Mouse (Mus musculus): ENCODE data around the gene Mrpl52. TPM values are rescaled to one million over a fixed set of nuclear protein-coding genes. Genes with fewer than 3 reads are reported as not detected.

Gene Mrpl52
- total and polyA plus RNA-seq, 3 experiments: 469 to 473 TPM; not detected in 1

DNA sequence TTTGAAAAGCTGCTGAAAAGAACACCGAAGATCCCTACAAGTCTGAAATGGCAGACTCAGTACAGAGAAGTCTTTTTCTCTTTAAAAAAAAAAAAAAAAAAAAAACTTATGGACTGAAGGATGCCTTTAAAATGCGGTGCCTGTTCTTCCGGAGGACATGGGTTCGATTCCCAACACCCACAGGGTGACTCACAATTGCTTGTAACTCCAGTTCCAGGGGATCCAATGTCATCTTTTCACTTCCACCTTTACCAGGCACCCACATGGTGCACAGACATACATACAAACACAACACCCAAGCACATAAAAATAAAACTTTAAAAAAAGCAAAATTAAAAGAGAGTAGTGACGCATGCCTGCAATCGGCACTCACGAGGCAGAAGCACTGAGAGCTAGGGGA, 987 bp downstream of the Mrpl52 start:
- Histone ChIP-seq H3K9ac (ENCODE audit: control insufficient read depth, low read depth, low read length, poor library complexity, severe bottlenecking) (peak overlapping the region; percentile 94), H3K36me3 (ENCODE audit: control insufficient read depth in 1 of 2, insufficient read depth in 2 of 2, low read length in 2 of 2) (peaks cover 0 to 45% of the 10 kb centered on the region in 2 experiments; a peak in 2 of 4 replicates), H3K4me1 (ENCODE audit: control insufficient read depth in 1 of 2, insufficient read depth in 2 of 2, low read length in 2 of 2) (peaks cover 5 to 42% of the 10 kb centered on the region in 2 experiments; a peak in 3 of 4 replicates), H3K9me3 (replicated peaks; ENCODE audit: insufficient read depth, low read length) (no peaks in the 10 kb centered on the region), H3K27me3 (ENCODE audit: control insufficient read depth in 1 of 2, insufficient read depth in 2 of 2, low read length in 2 of 2) (no peaks in the 10 kb centered on the region), H3K79me2 (ENCODE audit: control insufficient read depth, insufficient read depth, low read length, poor library complexity) (peaks cover 39% of the 10 kb centered on the region), H3K4me3 (ENCODE audit: control insufficient read depth in 1 of 2, insufficient read depth in 1 of 2, low read depth in 2 of 2, low read length in 2 of 2) (peak overlapping the region; percentile 67 to 92), H3K27ac (ENCODE audit: control insufficient read depth, low read depth, low read length) (peak overlapping the region; percentile 100)
- TF ChIP-seq MYC (IDR thresholded peaks at IDR 0.05; ENCODE audit: low read depth, low read length) (0 out of 2 replicates have a peak, but pooled peaks have one; percentile 43), MXI1 (IDR thresholded peaks at IDR 0.05; ENCODE audit: low read depth, low read length) (no peak), ZNF384 (IDR thresholded peaks at IDR 0.05; ENCODE audit: low read depth, low read length) (peak; percentile 69; the same call in 1 of the 2 replicates)
- peak; percentile 70 for DNase-seq (ENCODE audit: low read depth, low spot score)

DNA sequence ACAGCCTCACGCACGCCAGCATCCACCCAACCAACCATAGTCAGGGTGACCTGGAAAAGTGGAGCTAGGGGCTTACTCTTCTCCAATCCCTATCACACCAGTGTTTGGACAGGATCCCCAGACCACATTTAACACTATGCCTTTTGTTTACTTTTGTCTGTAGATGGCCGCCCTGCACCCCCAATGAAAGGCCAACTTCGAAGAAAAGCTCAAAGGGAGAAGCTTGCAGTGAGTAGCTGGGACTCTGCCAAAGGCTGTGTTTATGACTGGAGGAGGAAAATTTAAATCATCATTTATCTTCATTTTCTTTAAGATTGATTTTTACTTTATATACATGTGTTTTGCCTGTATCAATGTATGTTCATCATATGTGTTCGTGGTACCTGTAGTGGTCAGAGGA, 1.7 kb downstream of the Mrpl52 start:
- H3K4me3 ChIP-seq (ENCODE audit: control insufficient read depth in 1 of 2, insufficient read depth in 1 of 2, low read depth in 2 of 2, low read length in 2 of 2): peak overlapping the region in 1 of 2 experiments; percentile 92; a peak in 1 of 4 replicates
- H3K27me3 ChIP-seq (ENCODE audit: control insufficient read depth in 1 of 2, insufficient read depth in 2 of 2, low read length in 2 of 2): no peaks in the 10 kb centered on the region
- H3K27ac ChIP-seq (ENCODE audit: control insufficient read depth, low read depth, low read length): peak overlapping the region; percentile 100
- DNase-seq (ENCODE audit: low read depth, low spot score): peak; percentile 51
- H3K9me3 ChIP-seq (replicated peaks; ENCODE audit: insufficient read depth, low read length): no peaks in the 10 kb centered on the region
- peak in 1 of 2 experiments; percentile 36; a peak in 1 of 4 replicates for TF ChIP-seq POLR2A (IDR thresholded peaks at IDR 0.05; ENCODE audit: control insufficient read depth in 1 of 2, insufficient read depth in 1 of 2, low read depth in 1 of 2, low read length in 2 of 2, poor library complexity in 1 of 2)
- no peak for TF ChIP-seq TAL1 (IDR thresholded peaks at IDR 0.05; ENCODE audit: low read length)
- no peak for TF ChIP-seq TBP (IDR thresholded peaks at IDR 0.05; ENCODE audit: low read depth, low read length)
- no peak for TF ChIP-seq MAX (IDR thresholded peaks at IDR 0.05; ENCODE audit: low read length)
- peaks cover 41% of the 10 kb centered on the region for H3K79me2 ChIP-seq (ENCODE audit: control insufficient read depth, insufficient read depth, low read length, poor library complexity)
- peak overlapping the region; percentile 94 for H3K9ac ChIP-seq (ENCODE audit: control insufficient read depth, low read depth, low read length, poor library complexity, severe bottlenecking)
- peaks cover 0 to 43% of the 10 kb centered on the region in 2 experiments; a peak in 2 of 4 replicates for H3K36me3 ChIP-seq (ENCODE audit: control insufficient read depth in 1 of 2, insufficient read depth in 2 of 2, low read length in 2 of 2)
- peaks cover 2 to 38% of the 10 kb centered on the region in 2 experiments; a peak in 3 of 4 replicates for H3K4me1 ChIP-seq (ENCODE audit: control insufficient read depth in 1 of 2, insufficient read depth in 2 of 2, low read length in 2 of 2)

DNA sequence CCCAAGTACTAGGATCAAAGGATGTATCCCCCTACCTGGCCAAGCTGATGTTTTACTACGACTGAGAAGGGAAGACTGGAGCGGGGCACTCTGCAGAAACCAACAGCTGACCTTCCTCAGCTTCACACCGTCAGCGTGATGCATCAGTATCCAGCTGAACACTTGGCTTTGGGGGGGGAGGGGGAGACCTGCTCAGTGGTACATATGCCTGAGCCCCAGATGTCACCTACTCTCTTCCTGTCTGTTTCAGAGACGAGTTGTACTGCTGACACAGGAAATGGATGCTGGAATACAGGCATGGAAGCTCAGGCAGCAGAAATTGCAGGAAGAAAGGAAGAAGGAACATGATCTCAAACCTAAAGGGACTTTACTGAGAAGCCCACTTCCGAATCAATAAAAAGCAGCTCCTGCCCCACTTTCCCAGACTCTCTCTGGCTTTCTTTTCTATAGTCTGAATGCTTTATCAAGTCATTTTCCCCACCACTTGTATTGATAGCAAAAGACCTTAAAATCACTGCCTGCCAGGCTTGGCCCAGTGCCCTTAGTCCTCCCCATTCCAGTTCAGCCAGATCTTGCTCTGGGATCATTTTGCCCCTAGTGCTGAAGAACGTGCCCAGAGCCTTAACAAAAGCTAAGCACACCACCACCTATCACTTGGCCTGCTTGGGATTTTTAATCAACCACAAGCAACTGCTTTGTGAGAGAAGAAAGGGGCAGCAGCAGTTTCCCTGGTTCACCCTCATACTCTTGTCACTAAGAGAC, 2.8 kb downstream of the Mrpl52 start:
- Histone ChIP-seq H3K79me2 (ENCODE audit: control insufficient read depth, insufficient read depth, low read length, poor library complexity) (peaks cover 37% of the 10 kb centered on the region), H3K9me3 (replicated peaks; ENCODE audit: insufficient read depth, low read length) (no peaks in the 10 kb centered on the region), H3K27me3 (ENCODE audit: control insufficient read depth in 1 of 2, insufficient read depth in 2 of 2, low read length in 2 of 2) (no peaks in the 10 kb centered on the region), H3K9ac (ENCODE audit: control insufficient read depth, low read depth, low read length, poor library complexity, severe bottlenecking) (no peak overlapping the region), H3K4me3 (ENCODE audit: control insufficient read depth in 1 of 2, insufficient read depth in 1 of 2, low read depth in 2 of 2, low read length in 2 of 2) (no peak overlapping the region), H3K36me3 (ENCODE audit: control insufficient read depth in 1 of 2, insufficient read depth in 2 of 2, low read length in 2 of 2) (peaks cover 0 to 38% of the 10 kb centered on the region in 2 experiments; a peak in 2 of 4 replicates), H3K4me1 (ENCODE audit: control insufficient read depth in 1 of 2, insufficient read depth in 2 of 2, low read length in 2 of 2) (peaks cover 0 to 34% of the 10 kb centered on the region in 2 experiments; a peak in 3 of 4 replicates), H3K27ac (ENCODE audit: control insufficient read depth, low read depth, low read length) (peak overlapping the region; percentile 81)
- TF ChIP-seq RCOR1 (IDR thresholded peaks at IDR 0.05; ENCODE audit: low read depth, low read length) (peak; percentile 65; the same call in 1 of the 2 replicates), GATA1 (IDR thresholded peaks at IDR 0.05; ENCODE audit: low read depth, low read length) (no peak)
- peak; percentile 47 for DNase-seq (ENCODE audit: low read depth, low spot score)

All from MEL (cell line).